Mouse (Mus musculus) testis, adult 10 weeks (tissue): ENCODE measurements around the gene Gm4924. TPM values are rescaled to one million over a fixed set of nuclear protein-coding genes. Genes with fewer than 3 reads are reported as not detected.

Experiments used
- polyA plus RNA-seq: library from polyadenylated mRNA; stranded (reverse); fragments of 350-450 nt; fragmentation: Illumina TruSeq; extraction: RNeasy Lipid Tissue Mini Kit (QIAGEN cat#74804); gene quantifications from one replicate; pipeline ENCODE4 v1.2.3, GENCODE M21; 2014; ENCODE audit warnings: low read depth, low replicate concordance

Gm4924 gene
- 10.8 TPM for polyA plus RNA-seq

GRCm38 (mm10) chr10:82354083-82355010 is at the start of gene Gm4924:
TSS of gene Gm4924 (plus strand) at chr10:82354255.

DNA sequence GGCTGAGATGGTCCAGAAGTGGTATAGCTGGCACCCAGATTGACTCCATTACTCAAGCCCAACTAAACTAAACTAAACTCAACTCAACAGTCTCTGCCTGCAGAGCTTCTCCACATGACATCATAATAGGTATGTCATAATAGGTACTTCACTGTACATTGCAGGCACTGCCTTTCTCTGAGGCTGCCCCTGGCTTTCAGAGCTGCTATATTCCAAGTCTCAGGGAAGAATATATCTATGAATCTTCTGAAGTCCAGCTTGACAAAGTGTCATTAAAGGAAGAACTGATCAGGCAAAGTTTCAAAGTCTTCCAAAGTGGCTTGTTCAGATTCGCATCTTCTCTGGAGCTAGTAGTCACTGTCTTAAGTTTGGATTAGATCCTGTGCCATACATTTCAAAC is 37.6 kb upstream of the Gm4924 start, which contains the start of gene 4932415D10Rik:
4932415D10Rik (minus strand) TSS at position 101 of the 400 bp plus-strand sequence.

Other genes starting within 250 kb of the Gm4924 start
- 4.5 TPM for gene AU041133, start 226.2 kb upstream of the Gm4924 start, polyA plus RNA-seq
- gene Zfp938, start 113.0 kb upstream of the Gm4924 start, polyA plus RNA-seq = 15.4 TPM
- gene 4932415D10Rik, start 37.7 kb upstream of the Gm4924 start, polyA plus RNA-seq = 264 TPM
- gene Gm1553, start 138.4 kb downstream of the Gm4924 start, polyA plus RNA-seq = not detected